Mouse (Mus musculus) myocyte (in vitro differentiated cells): ENCODE measurements around the gene Sycp2l.

ENCODE experiments used
- E2F4 ChIP-seq: IDR thresholded peaks from one replicate; pipeline ENCODE4 v1.6.1; 2011; ENCODE audit warnings: mild to moderate bottlenecking, control low read depth, moderate library complexity; ENCODE audit not compliant: insufficient read depth
- MYOD1 ChIP-seq, 3 experiments: IDR thresholded peaks; one replicate each; pipeline ENCODE4 v1.6.1; 2011; ENCODE audit warnings: control low read depth in 2 of 3, low read depth in 2 of 3, mild to moderate bottlenecking in 2 of 3, moderate library complexity in 1 of 3; ENCODE audit not compliant: insufficient read length in 2 of 3, control insufficient read depth in 1 of 3
- POLR2A ChIP-seq: IDR thresholded peaks from one replicate; pipeline ENCODE4 v1.6.1; 2011; ENCODE audit warnings: low read depth, mild to moderate bottlenecking, control low read depth, moderate library complexity; ENCODE audit not compliant: insufficient read length
- POLR2AphosphoS2 ChIP-seq: IDR thresholded peaks from one replicate; pipeline ENCODE4 v1.6.1; 2011; ENCODE audit warnings: low read depth, control low read depth; ENCODE audit not compliant: insufficient read length
- TCF12 ChIP-seq: IDR thresholded peaks from one replicate; pipeline ENCODE4 v1.6.1; 2011; ENCODE audit warnings: mild to moderate bottlenecking, control low read depth; ENCODE audit not compliant: poor library complexity, insufficient read depth, severe bottlenecking
- USF1 ChIP-seq: IDR thresholded peaks from one replicate; pipeline ENCODE4 v1.6.1; 2011; ENCODE audit warnings: low read depth, mild to moderate bottlenecking, control low read depth, moderate library complexity

- no peak for TF ChIP-seq POLR2AphosphoS2
- TF ChIP-seq USF1: no peak
- TF ChIP-seq MYOD1 (IDR thresholded peaks at IDR 0.05; ENCODE audit: control insufficient read depth in 1 of 3, insufficient read length in 2 of 3, low read depth in 2 of 3): no peak
- TF ChIP-seq POLR2A: no peak
- no peak for TF ChIP-seq E2F4
- no peak for TF ChIP-seq TCF12
These were observed 25.4 kb upstream of the Sycp2l start for GRCm38 (mm10) chr13:41088746-41089145.
